Mouse (Mus musculus) limb, embryonic 15.5 days (tissue): ENCODE measurements around the gene Htr1d. TPM values are rescaled to one million over a fixed set of nuclear protein-coding genes. Genes with fewer than 3 reads are reported as not detected.

ENCODE experiments used
- ATAC-seq: fragments of 200-750 bp; cut with Nextera tagmentation; 2 replicates; pipeline ENCODE4 v1.8.0; 2017; ENCODE audit warnings: low read depth, moderate TSS enrichment; ENCODE audit not compliant: insufficient number of reproducible peaks, low FRiP score, low TSS enrichment
- H3K27ac ChIP-seq: fragments of 300-500 bp; sonication (generic); 2 replicates; pipeline ENCODE4 v1.5.1; 2015; ENCODE audit warnings: moderate library complexity, mild to moderate bottlenecking, inconsistent platforms
- H3K27me3 ChIP-seq: fragments of 300-500 bp; sonication (generic); 2 replicates; pipeline ENCODE4 v1.6.1; 2015; ENCODE audit warnings: inconsistent platforms
- H3K36me3 ChIP-seq: fragments of 300-500 bp; sonication (generic); 2 replicates; pipeline ENCODE4 v1.6.1; 2015; ENCODE audit warnings: inconsistent platforms
- H3K4me1 ChIP-seq: fragments of 300-500 bp; sonication (generic); 2 replicates; pipeline ENCODE4 v1.6.1; 2015; ENCODE audit warnings: inconsistent platforms
- H3K4me2 ChIP-seq: fragments of 300-500 bp; sonication (generic); 2 replicates; pipeline ENCODE4 v1.6.1; 2015; ENCODE audit warnings: mild to moderate bottlenecking, inconsistent platforms
- H3K4me3 ChIP-seq: fragments of 300-500 bp; sonication (generic); 2 replicates; pipeline ENCODE4 v1.5.1; 2015; ENCODE audit warnings: mild to moderate bottlenecking, inconsistent platforms
- H3K9ac ChIP-seq: fragments of 300-500 bp; sonication (generic); 2 replicates; pipeline ENCODE4 v1.6.1; 2015; ENCODE audit warnings: inconsistent platforms
- H3K9me3 ChIP-seq: fragments of 300-500 bp; sonication (generic); 2 replicates; pipeline ENCODE4 v1.6.1; 2016; ENCODE audit warnings: inconsistent platforms
- WGBS: fragments of 180-500 bp; shearing (Covaris S2); methylation state at CpG from one replicate; pipeline ENCODE4 v1.1.7; 2015; 5-methylcytosine and 5-hydroxymethylcytosine counted together
- polyA plus RNA-seq: library from polyadenylated mRNA; unstranded; fragments of >200 nt; fragmentation: Nextera tagmentation; extraction: Ambion mirVana; gene quantifications from 2 replicates; pipeline ENCODE4 v1.2.1, GENCODE M21; 2015

The Htr1d gene
- polyA plus RNA-seq, 1 experiment from 2014 or later = 1.4 TPM

GRCm38 (mm10) chr4:136469371-136469903 is 46.1 kb downstream of the Htr1d start, which contains the start of gene Luzp1:
Gene Luzp1, plus strand, starts transcription at chr4:136469761.
- Histone ChIP-seq H3K9ac (peak within 1 kb of the TSS; percentile 84), H3K4me3 (peak within 1 kb of the TSS; percentile 88), H3K4me1 (peaks cover 41% of the 10 kb centered on the region), H3K27me3 (no peaks in the 10 kb centered on the region), H3K4me2 (peak within 1 kb of the TSS; percentile 59), H3K9me3 (no peaks in the 10 kb centered on the region), H3K36me3 (no peaks in the 10 kb centered on the region), H3K27ac (peak within 1 kb of the TSS; percentile 98)
- peak; percentile 91 for ATAC-seq
- WGBS = 1% methylated on average over 35 of the region's 36 CpGs

GRCm38 (mm10) chr4:136469941-136470346 is 46.6 kb downstream of the Htr1d start:
- Histone ChIP-seq H3K4me1 (peaks cover 40% of the 10 kb centered on the region), H3K4me3 (peak overlapping the region; percentile 88), H3K9me3 (no peaks in the 10 kb centered on the region), H3K4me2 (peak overlapping the region; percentile 59), H3K36me3 (no peaks in the 10 kb centered on the region), H3K9ac (peak overlapping the region; percentile 84), H3K27me3 (no peaks in the 10 kb centered on the region), H3K27ac (peak overlapping the region; percentile 98)
- under 1% methylated on average over 23 of the region's 55 CpGs for WGBS
- ATAC-seq = peak; percentile 87

GRCm38 (mm10) chr4:136470347-136471071 is 47.2 kb downstream of the Htr1d start:
- no peak for ATAC-seq
- H3K9me3 ChIP-seq = no peaks in the 10 kb centered on the region
- H3K4me2 ChIP-seq = peak overlapping the region; percentile 59
- H3K4me3 ChIP-seq = peak overlapping the region; percentile 88
- H3K36me3 ChIP-seq = no peaks in the 10 kb centered on the region
- 0% methylated on average over 52 of the region's 58 CpGs for WGBS
- peak overlapping the region; percentile 84 for H3K9ac ChIP-seq
- H3K27me3 ChIP-seq = no peaks in the 10 kb centered on the region
- peaks cover 36% of the 10 kb centered on the region for H3K4me1 ChIP-seq
- peak overlapping the region; percentile 98 for H3K27ac ChIP-seq

GRCm38 (mm10) chr4:136476692-136477091 is 53.4 kb downstream of the Htr1d start:
- H3K4me1 ChIP-seq = peaks cover 7% of the 10 kb centered on the region
- 97% methylated on average over 1 of the region's 1 CpGs for WGBS
- no peak overlapping the region for H3K9ac ChIP-seq
- H3K9me3 ChIP-seq = no peaks in the 10 kb centered on the region
- H3K4me2 ChIP-seq = no peak overlapping the region
- no peak overlapping the region for H3K4me3 ChIP-seq
- no peak for ATAC-seq
- no peak overlapping the region for H3K27ac ChIP-seq
- no peaks in the 10 kb centered on the region for H3K27me3 ChIP-seq
- no peaks in the 10 kb centered on the region for H3K36me3 ChIP-seq

GRCm38 (mm10) chr4:136486549-136486948 is 63.2 kb downstream of the Htr1d start:
- no peaks in the 10 kb centered on the region for H3K27me3 ChIP-seq
- no peak overlapping the region for H3K4me3 ChIP-seq
- H3K27ac ChIP-seq = no peak overlapping the region
- no peaks in the 10 kb centered on the region for H3K9me3 ChIP-seq
- no peak overlapping the region for H3K9ac ChIP-seq
- 86% methylated on average over 2 of the region's 2 CpGs for WGBS
- H3K4me2 ChIP-seq = no peak overlapping the region
- H3K4me1 ChIP-seq = no peaks in the 10 kb centered on the region
- ATAC-seq = no peak
- 0 out of 2 replicates have a peak, but pooled peaks cover 3% of the 10 kb centered on the region for H3K36me3 ChIP-seq

Other genes starting within 250 kb of the Htr1d start
- 15.4 and 19.0 TPM in 2 replicates for gene Asap3, start 217.2 kb upstream of the Htr1d start, polyA plus RNA-seq
- gene Tcea3, start 175.8 kb upstream of the Htr1d start, polyA plus RNA-seq = 20.6 and 29.9 TPM in 2 replicates
- 25.0 and 25.9 TPM in 2 replicates for gene Zfp46, start 138.8 kb upstream of the Htr1d start, polyA plus RNA-seq
- 160 and 164 TPM in 2 replicates for gene Hnrnpr, start 112.6 kb upstream of the Htr1d start, polyA plus RNA-seq
- 0.32 and 0.46 TPM in 2 replicates for gene 6030445D17Rik, start 38.7 kb downstream of the Htr1d start, polyA plus RNA-seq
- gene Luzp1, start 46.2 kb downstream of the Htr1d start, polyA plus RNA-seq = 128 and 132 TPM in 2 replicates
- 26.8 and 34.8 TPM in 2 replicates for gene Kdm1a, start 179.2 kb downstream of the Htr1d start, polyA plus RNA-seq
- not detected in 2 replicates for gene Tex46, start 186.9 kb downstream of the Htr1d start, polyA plus RNA-seq
- gene Lactbl1, start 199.1 kb downstream of the Htr1d start, polyA plus RNA-seq = not detected in 2 replicates